Mouse (Mus musculus) limb, embryonic 15.5 days (tissue): ENCODE measurements around the gene Chn2. TPM values are rescaled to one million over a fixed set of nuclear protein-coding genes. Genes with fewer than 3 reads are reported as not detected.

Experiments
- ATAC-seq: fragments of 200-750 bp; cut with Nextera tagmentation; 2 replicates; pipeline ENCODE4 v1.8.0; 2017; ENCODE audit warnings: low read depth, moderate TSS enrichment; ENCODE audit not compliant: insufficient number of reproducible peaks, low FRiP score, low TSS enrichment
- H3K27ac ChIP-seq: fragments of 300-500 bp; sonication (generic); 2 replicates; pipeline ENCODE4 v1.5.1; 2015; ENCODE audit warnings: moderate library complexity, mild to moderate bottlenecking, inconsistent platforms
- H3K27me3 ChIP-seq: fragments of 300-500 bp; sonication (generic); 2 replicates; pipeline ENCODE4 v1.6.1; 2015; ENCODE audit warnings: inconsistent platforms
- H3K36me3 ChIP-seq: fragments of 300-500 bp; sonication (generic); 2 replicates; pipeline ENCODE4 v1.6.1; 2015; ENCODE audit warnings: inconsistent platforms
- H3K4me1 ChIP-seq: fragments of 300-500 bp; sonication (generic); 2 replicates; pipeline ENCODE4 v1.6.1; 2015; ENCODE audit warnings: inconsistent platforms
- H3K4me2 ChIP-seq: fragments of 300-500 bp; sonication (generic); 2 replicates; pipeline ENCODE4 v1.6.1; 2015; ENCODE audit warnings: mild to moderate bottlenecking, inconsistent platforms
- H3K4me3 ChIP-seq: fragments of 300-500 bp; sonication (generic); 2 replicates; pipeline ENCODE4 v1.5.1; 2015; ENCODE audit warnings: mild to moderate bottlenecking, inconsistent platforms
- H3K9ac ChIP-seq: fragments of 300-500 bp; sonication (generic); 2 replicates; pipeline ENCODE4 v1.6.1; 2015; ENCODE audit warnings: inconsistent platforms
- H3K9me3 ChIP-seq: fragments of 300-500 bp; sonication (generic); 2 replicates; pipeline ENCODE4 v1.6.1; 2016; ENCODE audit warnings: inconsistent platforms
- WGBS: fragments of 180-500 bp; shearing (Covaris S2); methylation state at CpG from one replicate; pipeline ENCODE4 v1.1.7; 2015; 5-methylcytosine and 5-hydroxymethylcytosine counted together
- polyA plus RNA-seq: library from polyadenylated mRNA; unstranded; fragments of >200 nt; fragmentation: Nextera tagmentation; extraction: Ambion mirVana; gene quantifications from 2 replicates; pipeline ENCODE4 v1.2.1, GENCODE M21; 2015

Chn2 gene
- polyA plus RNA-seq, 1 experiment from 2014 or later = 10.9 TPM

DNA sequence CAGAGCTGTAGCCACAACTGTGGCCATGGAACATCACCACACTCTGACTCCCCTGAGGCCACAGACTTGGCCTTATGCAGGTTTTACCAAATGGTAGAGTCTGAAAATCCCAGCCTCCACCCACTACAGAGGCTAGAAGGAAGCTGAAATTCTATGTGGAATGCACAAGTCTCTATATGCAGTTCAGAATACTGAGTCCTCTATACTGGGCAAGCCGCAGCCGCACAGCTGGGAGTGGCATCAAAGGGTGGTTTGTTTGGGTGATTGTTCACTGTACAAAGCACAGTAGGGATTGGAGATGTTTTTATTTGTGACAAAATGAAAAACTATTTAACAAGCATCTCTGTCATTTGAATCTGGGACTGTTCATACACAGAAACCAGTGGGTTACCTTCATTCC, 224.5 kb downstream of the Chn2 start:
- no peak overlapping the region for H3K27ac ChIP-seq
- H3K4me1 ChIP-seq = no peaks in the 10 kb centered on the region
- H3K36me3 ChIP-seq = no peaks in the 10 kb centered on the region
- no peaks in the 10 kb centered on the region for H3K27me3 ChIP-seq
- H3K4me3 ChIP-seq = no peak overlapping the region
- ATAC-seq = no peak
- H3K9me3 ChIP-seq = no peaks in the 10 kb centered on the region
- 74% methylated on average over 2 of the region's 2 CpGs for WGBS
- no peak overlapping the region for H3K9ac ChIP-seq
- H3K4me2 ChIP-seq = no peak overlapping the region

DNA sequence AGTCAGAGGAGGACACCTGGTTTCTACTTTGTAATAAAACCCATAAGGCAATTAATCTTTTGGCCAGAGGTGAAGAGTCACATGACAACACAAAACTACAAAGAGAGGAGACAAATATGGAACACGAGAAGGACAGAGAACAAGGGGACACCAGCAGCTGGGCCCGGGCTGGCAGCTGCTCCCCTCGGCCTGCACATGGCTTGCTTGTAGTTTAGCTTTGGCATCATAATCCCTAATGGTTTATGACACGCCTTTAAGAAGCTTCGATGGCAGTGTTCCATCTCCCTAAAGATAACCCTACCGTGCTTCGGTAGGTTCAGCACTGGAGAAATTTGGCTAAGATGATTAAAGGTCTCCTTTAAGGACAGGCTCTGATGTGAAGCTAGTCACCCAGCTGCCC, 225.2 kb downstream of the Chn2 start:
- no peaks in the 10 kb centered on the region for H3K4me1 ChIP-seq
- H3K4me3 ChIP-seq = no peak overlapping the region
- H3K36me3 ChIP-seq = no peaks in the 10 kb centered on the region
- no peak overlapping the region for H3K27ac ChIP-seq
- no peak overlapping the region for H3K4me2 ChIP-seq
- H3K9ac ChIP-seq = no peak overlapping the region
- WGBS = 60% methylated on average over 7 of the region's 7 CpGs
- no peak for ATAC-seq
- H3K9me3 ChIP-seq = no peaks in the 10 kb centered on the region
- H3K27me3 ChIP-seq = no peaks in the 10 kb centered on the region

DNA sequence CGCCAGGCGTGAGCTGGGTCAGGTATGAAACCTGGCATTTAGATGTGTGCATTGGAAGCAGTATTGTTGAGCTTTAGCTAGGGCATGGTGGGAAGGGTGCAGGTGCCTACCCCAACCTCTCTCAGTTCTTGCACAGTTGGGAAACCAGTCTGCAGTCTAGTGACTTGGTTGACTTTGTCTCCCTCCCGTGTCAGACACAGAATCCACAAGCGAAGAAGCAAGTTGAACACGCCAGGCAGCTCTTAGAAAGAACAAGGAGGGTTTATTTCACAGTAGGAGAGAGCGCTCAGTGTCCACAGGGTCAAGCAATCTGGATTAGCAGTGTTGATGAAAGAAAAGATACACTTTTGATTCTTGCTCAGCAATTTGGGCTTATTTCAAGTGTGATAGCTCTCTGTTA, 226.0 kb downstream of the Chn2 start:
- no peaks in the 10 kb centered on the region for H3K4me1 ChIP-seq
- WGBS = 95% methylated on average over 6 of the region's 6 CpGs
- H3K36me3 ChIP-seq = no peaks in the 10 kb centered on the region
- ATAC-seq = no peak
- no peaks in the 10 kb centered on the region for H3K27me3 ChIP-seq
- H3K9me3 ChIP-seq = no peaks in the 10 kb centered on the region
- no peak overlapping the region for H3K27ac ChIP-seq
- no peak overlapping the region for H3K9ac ChIP-seq
- no peak overlapping the region for H3K4me2 ChIP-seq
- no peak overlapping the region for H3K4me3 ChIP-seq

DNA sequence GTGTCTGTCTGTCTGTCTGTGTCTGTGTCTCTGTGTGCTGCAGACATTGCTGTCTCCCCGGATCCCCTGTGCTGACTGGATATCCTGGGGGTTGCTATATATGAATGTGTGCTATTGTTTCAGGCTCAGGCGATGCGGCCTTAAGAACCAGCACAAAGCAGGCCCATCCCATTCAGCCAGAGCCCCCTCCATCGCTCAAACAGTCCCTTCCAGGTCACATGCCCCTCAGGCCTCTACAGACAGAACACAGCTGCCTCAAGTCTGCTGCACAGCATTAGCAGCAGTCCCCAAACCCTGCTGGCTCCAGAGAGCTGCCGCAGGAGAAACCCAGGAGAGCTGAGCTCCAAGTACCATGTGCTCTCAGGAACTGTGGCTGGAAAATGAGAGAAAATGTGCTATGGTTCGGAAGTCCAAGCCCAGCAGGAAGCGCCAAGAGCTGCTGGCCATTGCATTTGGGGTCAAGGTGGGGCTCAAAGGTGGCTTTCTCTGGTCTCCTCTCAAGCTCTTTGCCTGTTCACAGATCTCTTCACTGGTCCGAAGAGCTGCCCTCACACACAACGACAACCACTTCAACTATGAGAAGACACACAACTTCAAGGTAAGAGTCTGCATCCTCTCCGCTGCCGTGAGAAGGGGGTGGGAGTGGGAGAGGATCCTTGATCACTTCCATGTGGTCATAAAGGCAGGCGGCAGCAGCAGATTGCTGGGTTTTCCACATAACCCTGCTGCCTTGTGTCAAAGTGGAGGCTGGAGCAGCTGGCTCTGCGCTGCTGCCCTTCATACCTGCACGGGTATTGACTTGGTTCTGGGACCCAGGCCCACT, 233.4 kb downstream of the Chn2 start:
- H3K4me3 ChIP-seq = no peak overlapping the region
- no peak overlapping the region for H3K27ac ChIP-seq
- H3K4me2 ChIP-seq = no peak overlapping the region
- H3K9me3 ChIP-seq = no peaks in the 10 kb centered on the region
- ATAC-seq = no peak
- H3K4me1 ChIP-seq = peaks cover 23% of the 10 kb centered on the region
- H3K36me3 ChIP-seq = no peaks in the 10 kb centered on the region
- WGBS = 45% methylated on average over 14 of the region's 14 CpGs
- H3K9ac ChIP-seq = no peak overlapping the region
- no peaks in the 10 kb centered on the region for H3K27me3 ChIP-seq

DNA sequence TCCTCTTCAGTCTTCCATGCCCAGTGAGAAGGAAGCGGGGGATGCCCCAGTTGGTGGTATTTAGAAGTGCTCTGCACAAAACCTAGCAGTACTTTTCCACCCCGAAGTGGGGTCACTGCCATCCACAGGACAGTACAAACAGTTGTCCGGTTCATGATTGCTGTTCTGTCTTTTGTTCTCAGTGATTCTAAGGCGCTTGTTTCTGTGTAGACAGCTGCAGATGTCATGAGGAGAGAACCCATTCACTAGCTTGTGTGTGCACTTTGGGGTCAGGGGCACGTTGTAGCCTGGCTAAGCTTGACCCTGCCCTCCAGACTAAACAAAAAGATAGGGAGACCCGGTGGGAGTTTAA, 234.0 kb downstream of the Chn2 start:
- H3K4me3 ChIP-seq = no peak overlapping the region
- no peak overlapping the region for H3K4me2 ChIP-seq
- H3K4me1 ChIP-seq = peaks cover 28% of the 10 kb centered on the region
- no peaks in the 10 kb centered on the region for H3K36me3 ChIP-seq
- H3K9me3 ChIP-seq = no peaks in the 10 kb centered on the region
- no peak overlapping the region for H3K9ac ChIP-seq
- WGBS = 57% methylated on average over 6 of the region's 6 CpGs
- ATAC-seq = no peak
- no peaks in the 10 kb centered on the region for H3K27me3 ChIP-seq
- no peak overlapping the region for H3K27ac ChIP-seq

DNA sequence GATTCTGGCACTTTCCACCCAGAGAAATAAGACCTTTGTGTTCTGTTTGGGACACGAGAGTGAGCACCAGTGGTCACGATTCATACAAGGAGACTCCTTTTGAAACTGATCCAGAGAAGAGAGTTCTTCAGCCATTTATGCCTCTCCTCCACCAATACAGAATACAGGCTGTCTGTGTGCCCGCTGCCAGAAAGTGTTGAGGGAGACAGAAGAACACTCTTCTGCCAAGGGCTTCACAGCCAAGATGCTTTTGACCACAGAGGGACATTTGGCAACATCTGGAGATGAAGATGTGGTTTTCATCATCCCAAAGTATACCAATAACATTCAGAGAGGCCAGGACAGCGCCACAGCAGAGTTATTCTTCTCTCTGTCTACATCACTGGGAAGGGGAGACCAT, 237.9 kb downstream of the Chn2 start:
- no peak for ATAC-seq
- peaks cover 34% of the 10 kb centered on the region for H3K4me1 ChIP-seq
- H3K9ac ChIP-seq = no peak overlapping the region
- H3K9me3 ChIP-seq = no peaks in the 10 kb centered on the region
- H3K4me3 ChIP-seq = no peak overlapping the region
- no peaks in the 10 kb centered on the region for H3K27me3 ChIP-seq
- 74% methylated on average over 4 of the region's 4 CpGs for WGBS
- no peaks in the 10 kb centered on the region for H3K36me3 ChIP-seq
- H3K27ac ChIP-seq = no peak overlapping the region
- no peak overlapping the region for H3K4me2 ChIP-seq

DNA sequence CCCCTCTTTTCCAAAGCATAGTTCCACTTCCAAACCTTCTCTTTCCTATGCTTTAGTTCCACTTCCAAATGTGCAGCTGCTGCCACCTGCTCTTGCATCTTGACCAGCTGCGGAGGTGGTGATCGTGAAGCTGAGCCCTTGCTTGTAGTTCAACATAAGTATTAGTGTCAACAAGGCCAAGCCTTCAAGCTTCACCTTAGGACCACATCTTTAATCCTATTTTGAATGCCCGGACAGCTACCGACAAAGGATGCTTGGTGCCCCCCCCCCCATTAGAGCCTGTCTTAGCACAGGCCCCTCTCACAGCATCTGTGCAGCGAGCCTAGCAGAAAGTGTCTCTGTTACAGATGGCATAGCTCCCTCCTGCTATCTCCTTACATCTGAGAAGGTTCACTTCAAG, 238.5 kb downstream of the Chn2 start:
- WGBS = 74% methylated on average over 5 of the region's 5 CpGs
- no peak overlapping the region for H3K27ac ChIP-seq

DNA sequence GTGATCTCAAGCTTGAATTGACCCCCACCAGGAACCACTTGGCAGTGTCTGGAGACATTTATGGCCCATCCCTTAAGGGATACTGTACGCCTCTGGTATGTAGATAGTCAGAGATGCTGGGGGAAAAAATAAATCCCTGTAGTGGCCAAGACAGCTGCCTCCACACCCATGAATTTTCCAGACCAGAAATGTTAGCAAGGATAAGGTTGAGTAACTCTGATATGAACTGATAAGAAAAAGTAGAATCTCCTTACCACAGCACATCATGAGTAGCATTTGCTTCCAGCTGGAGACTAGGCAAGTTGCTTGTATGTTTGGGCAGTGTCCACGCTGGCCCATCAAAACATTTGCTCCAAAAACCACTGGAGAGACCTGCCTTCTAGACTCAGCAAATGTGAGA, 239.3 kb downstream of the Chn2 start:
- Histone ChIP-seq H3K36me3 (no peaks in the 10 kb centered on the region), H3K4me2 (no peak overlapping the region), H3K4me3 (no peak overlapping the region), H3K4me1 (peaks cover 21% of the 10 kb centered on the region), H3K9me3 (no peaks in the 10 kb centered on the region), H3K27ac (no peak overlapping the region), H3K9ac (no peak overlapping the region), H3K27me3 (no peaks in the 10 kb centered on the region)
- ATAC-seq = no peak
- WGBS = 70% methylated on average over 2 of the region's 2 CpGs

More for the DNA sequence above, 238.5 kb downstream of the Chn2 start:
- no peaks in the 10 kb centered on the region for H3K27me3 ChIP-seq
- H3K4me3 ChIP-seq = no peak overlapping the region
- H3K9me3 ChIP-seq = no peaks in the 10 kb centered on the region
- no peaks in the 10 kb centered on the region for H3K36me3 ChIP-seq
- H3K4me1 ChIP-seq = peaks cover 28% of the 10 kb centered on the region
- H3K4me2 ChIP-seq = no peak overlapping the region
- no peak overlapping the region for H3K9ac ChIP-seq
- no peak for ATAC-seq

DNA sequence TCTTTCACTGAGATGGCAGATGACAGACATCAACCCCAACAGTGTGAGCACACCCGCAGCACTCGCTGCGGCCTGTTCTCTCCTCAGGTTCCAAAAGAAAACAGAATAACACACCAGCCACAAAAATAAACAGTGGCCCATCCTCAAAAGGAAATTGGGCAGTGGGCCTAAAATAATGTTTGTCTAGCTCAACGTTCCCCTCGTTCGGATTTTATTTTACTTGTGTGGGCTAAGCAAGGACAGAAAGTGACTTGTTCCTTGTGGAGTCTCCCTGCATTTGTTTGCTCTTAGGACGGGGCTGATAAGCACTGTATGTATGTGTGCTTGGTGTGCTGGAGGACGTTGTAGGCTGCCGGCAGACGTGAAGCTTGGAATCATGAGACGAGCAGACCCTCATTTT, 240.0 kb downstream of the Chn2 start:
- H3K9ac ChIP-seq = no peak overlapping the region
- no peaks in the 10 kb centered on the region for H3K9me3 ChIP-seq
- H3K4me2 ChIP-seq = no peak overlapping the region
- ATAC-seq = no peak
- H3K27me3 ChIP-seq = no peaks in the 10 kb centered on the region
- H3K36me3 ChIP-seq = no peaks in the 10 kb centered on the region
- 58% methylated on average over 11 of the region's 11 CpGs for WGBS
- peaks cover 21% of the 10 kb centered on the region for H3K4me1 ChIP-seq
- no peak overlapping the region for H3K27ac ChIP-seq
- H3K4me3 ChIP-seq = no peak overlapping the region

DNA sequence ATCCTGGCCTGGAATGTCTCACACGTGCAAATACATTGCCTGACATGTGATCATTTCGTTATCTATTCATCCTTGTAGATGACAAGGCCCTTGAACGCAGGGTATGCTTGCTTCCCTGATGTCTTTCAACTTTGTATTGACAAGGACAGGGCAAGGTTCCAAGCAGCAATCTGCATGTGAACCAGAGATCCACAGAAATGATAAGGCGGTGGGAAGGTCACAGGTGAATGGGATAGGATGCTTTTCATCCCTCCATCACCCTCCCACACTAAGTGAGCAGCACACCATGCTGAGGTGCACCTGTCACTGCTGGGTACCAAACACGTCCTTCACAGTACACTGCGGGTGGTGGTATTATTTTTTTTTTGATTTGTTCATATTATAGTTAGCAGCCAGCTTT, 240.9 kb downstream of the Chn2 start:
- Histone ChIP-seq H3K36me3 (no peaks in the 10 kb centered on the region), H3K27me3 (no peaks in the 10 kb centered on the region), H3K4me3 (no peak overlapping the region), H3K9me3 (no peaks in the 10 kb centered on the region), H3K4me1 (peaks cover 18% of the 10 kb centered on the region), H3K27ac (no peak overlapping the region), H3K4me2 (no peak overlapping the region), H3K9ac (no peak overlapping the region)
- WGBS = 87% methylated on average over 6 of the region's 6 CpGs
- ATAC-seq = no peak

DNA sequence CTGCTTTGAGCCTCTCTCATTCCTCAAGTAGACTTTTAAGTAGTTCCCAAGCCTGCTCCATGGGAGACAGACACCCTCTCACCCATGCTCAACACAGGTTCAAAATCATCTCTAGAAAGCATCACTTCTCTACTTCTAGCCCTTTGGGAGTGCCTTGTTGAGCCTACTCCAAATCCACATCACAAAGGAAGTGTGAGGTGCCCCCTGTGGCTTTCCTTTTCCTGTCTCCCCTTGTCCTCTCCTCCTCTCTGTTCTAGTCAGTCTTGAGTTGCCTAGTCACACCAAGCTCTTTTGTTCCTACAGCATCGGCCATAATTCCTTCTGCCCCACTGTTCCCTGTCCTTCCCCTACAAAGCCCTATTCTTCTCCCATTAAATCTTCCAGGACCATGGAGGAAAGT, 243.9 kb downstream of the Chn2 start:
- H3K27me3 ChIP-seq = no peaks in the 10 kb centered on the region
- no peaks in the 10 kb centered on the region for H3K36me3 ChIP-seq
- no peak overlapping the region for H3K4me2 ChIP-seq
- no peak for ATAC-seq
- no peak overlapping the region for H3K27ac ChIP-seq
- H3K4me3 ChIP-seq = no peak overlapping the region
- no peaks in the 10 kb centered on the region for H3K9me3 ChIP-seq
- no peak overlapping the region for H3K9ac ChIP-seq
- H3K4me1 ChIP-seq = peaks cover 6% of the 10 kb centered on the region
- 59% methylated on average over 1 of the region's 1 CpGs for WGBS

DNA sequence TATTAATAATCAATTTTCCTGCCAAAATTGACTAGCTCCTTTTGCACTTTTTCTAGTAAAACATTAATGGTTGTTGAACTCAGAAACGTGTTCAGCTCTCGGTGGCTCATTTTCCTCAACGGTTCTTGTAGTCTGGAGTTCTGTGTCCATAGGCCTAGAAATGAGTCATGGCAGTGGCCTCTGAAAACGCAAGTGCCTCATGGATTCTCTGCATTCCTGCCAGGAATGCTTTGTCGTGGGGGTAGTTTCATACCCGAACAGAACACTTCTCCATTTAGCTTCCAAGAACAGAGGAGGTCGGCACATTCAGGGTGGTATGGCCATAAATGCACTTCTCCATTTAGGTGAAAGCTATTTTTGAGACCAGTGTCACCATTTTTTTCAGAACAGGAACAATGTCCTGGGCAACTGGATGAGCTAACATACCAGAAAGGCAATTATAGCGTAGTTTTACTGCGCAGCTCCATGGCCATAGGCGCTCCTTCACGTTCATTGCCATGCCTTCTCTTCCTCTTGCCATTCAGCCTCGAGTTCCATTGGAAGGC, 244.9 kb downstream of the Chn2 start:
- Histone ChIP-seq H3K36me3 (no peaks in the 10 kb centered on the region), H3K4me1 (no peaks in the 10 kb centered on the region; the same call in 1 of the 2 replicates), H3K9ac (no peak overlapping the region), H3K4me2 (no peak overlapping the region), H3K27me3 (no peaks in the 10 kb centered on the region), H3K4me3 (no peak overlapping the region), H3K9me3 (no peaks in the 10 kb centered on the region), H3K27ac (no peak overlapping the region)
- 77% methylated on average over 12 of the region's 12 CpGs for whole genome bisulfite sequencing
- ATAC-seq = no peak

DNA sequence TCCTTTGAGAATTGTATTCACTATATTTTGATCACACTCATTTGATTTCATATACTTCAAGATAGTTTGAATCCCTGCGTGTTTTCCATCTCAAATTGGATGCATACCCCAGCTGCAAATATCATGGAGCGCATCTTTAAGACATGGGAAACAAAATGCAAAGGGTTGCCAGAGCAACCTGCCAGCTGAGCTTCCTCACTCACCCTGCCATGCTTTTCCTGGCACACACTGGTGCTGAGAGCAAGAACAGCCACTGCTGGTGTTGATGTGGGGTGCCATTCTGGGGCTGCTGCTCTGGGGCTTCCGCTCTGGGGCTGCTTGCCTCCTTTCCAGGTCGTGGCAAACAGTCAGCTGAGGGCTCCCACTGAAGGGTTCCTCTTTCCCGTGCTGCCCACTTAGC, 247.5 kb downstream of the Chn2 start:
- Histone ChIP-seq H3K4me1 (no peaks in the 10 kb centered on the region), H3K27ac (no peak overlapping the region), H3K9me3 (no peaks in the 10 kb centered on the region), H3K4me3 (no peak overlapping the region), H3K4me2 (no peak overlapping the region), H3K27me3 (no peaks in the 10 kb centered on the region), H3K36me3 (no peaks in the 10 kb centered on the region), H3K9ac (no peak overlapping the region)
- no peak for ATAC-seq
- WGBS = 82% methylated on average over 5 of the region's 5 CpGs
